Mouse (Mus musculus) gastrocnemius, postnatal 36 days (tissue): Measurements from ENCODE around the gene Slc22a4. TPM values are rescaled to one million over a fixed set of nuclear protein-coding genes. Genes with fewer than 3 reads are reported as not detected.

Experiments
- DNase-seq, 2 experiments: peaks; one replicate each; pipeline ENCODE4 v3.0.0; 2022
- intact Hi-C: fragments of 180-260 bp; cut with DNase I; formaldehyde crosslinking; loops from one replicate; pipeline ENCODE4 v1.15.1; 2025
- long read RNA-seq, 2 experiments: library from polyadenylated mRNA; stranded (forward); transcript quantifications; one replicate each; pipeline ENCODE4 v2.0.0; 2021
- total RNA-seq, 2 experiments: library from RNA; stranded (reverse); gene quantifications; 2 replicates each; pipeline ENCODE4 v1.2.3; 2021

Slc22a4 gene
- total RNA-seq = 1 to 10 TPM; 2.1 to 2.8 TPM
- long read RNA-seq, experiment 1, partial matches to known transcripts = 1 of 5 reads
- long read RNA-seq, experiment 1, other reads (novel, unspliced or antisense) = 2 of 5 reads
- long read RNA-seq, experiment 2, partial matches to known transcripts = 1 of 2 reads
- long read RNA-seq, experiment 2, other reads (novel, unspliced or antisense) = 0 of 2 reads

DNA sequence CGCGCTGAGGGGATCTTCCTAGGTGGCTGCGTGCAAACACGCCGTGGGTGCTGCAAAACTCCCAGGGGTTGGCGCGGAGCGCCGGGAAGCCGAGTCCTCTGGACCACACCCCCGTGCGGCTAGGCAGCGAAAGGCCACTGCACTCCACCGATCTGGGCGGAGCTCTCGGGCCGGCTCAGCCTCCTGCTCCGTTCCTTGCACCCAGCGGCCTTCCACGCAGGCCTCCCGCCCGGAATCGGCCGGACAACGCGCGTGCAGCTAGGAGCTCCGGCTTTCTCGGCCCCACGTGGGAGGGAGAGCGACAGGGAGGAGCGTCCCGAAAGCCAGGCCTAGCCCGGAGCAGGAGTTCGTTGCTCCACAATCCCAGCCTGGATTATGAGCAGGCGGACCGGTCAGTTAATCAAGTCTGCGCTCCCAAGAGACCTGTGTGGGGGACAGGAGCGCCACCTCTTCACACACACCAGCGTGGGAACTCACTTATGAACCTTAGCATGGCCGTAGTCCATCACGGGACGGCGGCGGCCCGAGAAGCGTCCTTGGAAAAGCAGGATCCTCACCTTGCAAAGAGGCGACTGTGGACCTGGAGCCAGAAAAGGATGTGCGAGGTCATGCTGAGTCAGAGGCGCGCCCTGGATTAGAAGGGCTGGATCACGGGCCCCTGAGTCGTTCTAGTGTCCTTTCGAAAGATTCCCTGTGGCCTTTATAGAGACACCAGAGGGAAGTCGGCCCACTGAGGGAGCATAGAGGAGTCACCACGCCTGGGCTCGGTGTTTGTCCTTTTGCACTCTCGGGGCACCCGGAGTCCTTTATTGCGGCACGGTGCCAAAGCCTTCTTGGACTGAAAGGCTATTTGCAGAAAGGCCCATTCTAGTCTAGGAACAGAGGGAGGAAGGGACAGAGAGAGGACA lies at the start of gene Slc22a4:
Slc22a4 (minus strand) TSS at position 47 of the 908 bp plus-strand sequence.
- intact Hi-C loops = no loop called here
- peak; percentile 79 for DNase-seq

DNA sequence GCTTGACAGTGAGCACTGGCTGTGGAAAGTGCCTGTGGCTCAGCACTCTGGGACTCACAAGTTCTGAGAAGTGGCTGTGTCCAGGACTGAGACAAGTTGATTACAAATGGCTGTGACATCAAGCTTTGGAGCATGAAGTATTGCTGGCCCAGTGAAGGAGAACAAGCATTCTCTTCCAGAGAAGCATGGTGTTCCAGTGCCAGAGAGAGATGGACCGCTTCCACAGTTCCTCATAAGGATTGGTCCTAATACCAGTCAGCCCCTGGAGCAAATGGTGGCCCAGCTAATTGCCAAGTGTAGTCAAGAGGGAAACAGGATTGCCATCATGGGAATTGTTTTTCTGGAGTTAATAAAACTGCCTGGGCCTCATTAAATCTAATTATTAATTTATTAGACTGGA lies 48.2 kb upstream of the Slc22a4 start:
- intact Hi-C loops = no loop called here
- no peak for DNase-seq

DNA sequence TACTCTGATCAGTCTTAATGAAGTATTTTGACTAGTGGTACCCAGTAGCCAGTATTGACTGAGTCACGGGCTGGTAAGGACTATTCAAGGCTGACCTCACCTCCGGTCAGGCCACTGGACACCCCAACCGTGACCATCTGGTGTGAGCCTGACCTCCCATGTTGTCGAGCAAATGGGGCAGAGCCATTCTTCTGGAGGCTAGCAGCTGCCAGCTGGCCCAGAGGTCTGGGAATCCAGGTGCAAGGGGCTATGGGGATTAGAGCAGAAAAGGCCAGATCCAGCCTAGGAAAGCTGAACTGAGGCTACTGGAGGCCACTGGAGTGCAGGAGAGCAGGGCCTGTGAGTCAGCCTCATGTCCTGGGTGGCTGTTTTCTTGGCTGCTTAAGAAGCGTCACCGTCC lies 47.5 kb upstream of the Slc22a4 start:
- intact Hi-C loops = no loop called here
- no peak for DNase-seq

DNA sequence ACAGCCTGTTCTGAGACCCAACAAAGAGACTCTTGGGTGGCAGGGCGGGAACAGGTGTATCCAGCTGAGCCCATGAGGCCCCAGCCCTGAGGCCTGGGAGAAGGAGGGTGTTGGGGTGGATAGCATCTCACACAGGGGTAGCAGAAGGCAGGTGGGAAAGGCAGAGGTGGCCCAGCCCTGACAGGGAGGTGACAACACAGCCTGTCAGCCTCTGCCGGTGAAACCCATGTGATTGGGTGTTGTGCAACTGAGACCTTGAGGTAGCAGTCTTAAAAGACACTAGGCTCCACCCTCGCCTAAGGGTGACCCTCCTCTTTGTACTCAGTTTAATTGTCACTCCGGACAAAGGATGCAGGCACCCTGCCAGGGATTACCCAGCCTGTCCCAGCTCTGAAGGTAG lies 45.4 kb upstream of the Slc22a4 start:
- intact Hi-C loops = no loop called here
- no peak for DNase-seq

DNA sequence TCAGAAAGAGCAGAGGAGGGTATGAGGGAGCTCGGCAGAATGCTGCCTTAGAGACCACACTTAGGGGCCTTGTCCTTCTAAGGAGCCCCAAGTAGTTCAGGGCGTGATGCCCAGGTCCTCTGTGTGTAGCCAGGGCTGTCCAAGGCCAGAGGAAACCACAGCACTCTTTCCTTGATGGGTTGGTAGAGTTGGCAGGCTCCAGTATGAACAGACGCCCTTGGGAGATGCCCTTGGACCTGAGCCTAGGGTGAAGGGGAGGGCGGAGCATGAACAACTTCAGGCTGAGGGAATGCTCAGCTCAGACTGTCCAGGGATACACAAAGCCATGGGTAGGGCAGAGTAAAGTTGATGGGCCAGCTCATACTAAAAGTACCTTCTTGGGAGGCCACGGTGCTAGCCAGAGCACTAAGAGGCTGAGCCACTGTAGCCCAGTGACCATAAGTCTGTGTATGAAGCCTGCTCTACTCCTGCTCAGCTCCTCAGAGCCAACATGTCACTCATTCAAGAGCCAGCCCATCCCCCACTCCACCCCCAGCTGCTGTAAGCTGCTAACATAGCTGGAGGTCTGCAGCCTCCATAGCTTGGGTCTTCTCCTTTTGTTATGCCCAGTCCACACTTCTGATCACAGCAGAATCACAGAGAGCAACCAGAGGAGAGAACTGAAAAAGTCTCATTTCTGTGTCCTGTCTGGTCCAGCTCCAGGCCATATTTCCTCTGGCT lies 44.0 kb upstream of the Slc22a4 start:
- intact Hi-C loops = no loop called here
- DNase-seq = peak in 1 of 2 experiments; percentile 44

DNA sequence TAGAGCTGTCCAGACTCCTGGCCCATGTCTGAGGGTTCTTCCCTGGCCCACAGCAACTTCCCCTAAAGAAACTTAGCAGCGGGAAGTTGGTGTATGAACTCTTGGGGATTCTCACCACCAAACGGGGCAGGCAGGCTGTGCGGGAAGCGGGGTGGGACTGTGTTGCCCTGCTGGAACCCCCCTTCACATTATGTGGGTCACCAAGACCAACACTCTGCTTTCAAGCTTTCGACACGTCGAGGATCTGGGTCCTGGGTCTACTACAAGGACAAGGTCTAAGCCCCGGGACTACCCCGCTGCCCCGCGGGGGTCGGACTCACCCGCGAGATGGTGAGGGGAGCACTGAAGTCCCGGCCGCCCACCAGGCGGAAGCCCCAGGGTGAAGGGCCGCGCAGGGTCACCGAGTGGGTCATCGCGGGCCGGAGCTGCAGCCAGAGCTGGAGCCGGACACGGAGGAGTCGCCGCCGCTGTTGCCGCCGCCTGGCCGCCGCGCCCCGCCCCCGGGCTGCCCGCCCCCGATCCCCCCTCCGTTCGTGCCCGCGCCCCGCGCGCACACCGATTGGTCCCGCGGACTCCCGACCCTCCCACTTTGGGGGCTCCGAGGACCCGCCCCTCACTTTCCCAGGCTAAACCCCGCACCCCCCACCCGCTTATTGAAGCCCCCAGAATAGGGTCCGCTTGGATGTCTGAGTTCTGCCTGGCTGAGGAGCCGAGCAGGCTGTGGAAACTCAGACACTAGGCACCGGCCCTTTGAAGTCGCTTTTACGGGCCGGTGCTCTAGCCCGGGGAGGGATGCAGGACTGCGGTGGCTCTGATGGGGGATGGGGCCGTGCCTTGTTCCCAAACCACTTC lies 40.9 kb upstream of the Slc22a4 start, which contains the start of gene Pdlim4:
Pdlim4 (minus strand) TSS at position 495 of the 852 bp plus-strand sequence.
- intact Hi-C loops = no loop called here
- peak in 1 of 2 experiments; percentile 46 for DNase-seq

DNA sequence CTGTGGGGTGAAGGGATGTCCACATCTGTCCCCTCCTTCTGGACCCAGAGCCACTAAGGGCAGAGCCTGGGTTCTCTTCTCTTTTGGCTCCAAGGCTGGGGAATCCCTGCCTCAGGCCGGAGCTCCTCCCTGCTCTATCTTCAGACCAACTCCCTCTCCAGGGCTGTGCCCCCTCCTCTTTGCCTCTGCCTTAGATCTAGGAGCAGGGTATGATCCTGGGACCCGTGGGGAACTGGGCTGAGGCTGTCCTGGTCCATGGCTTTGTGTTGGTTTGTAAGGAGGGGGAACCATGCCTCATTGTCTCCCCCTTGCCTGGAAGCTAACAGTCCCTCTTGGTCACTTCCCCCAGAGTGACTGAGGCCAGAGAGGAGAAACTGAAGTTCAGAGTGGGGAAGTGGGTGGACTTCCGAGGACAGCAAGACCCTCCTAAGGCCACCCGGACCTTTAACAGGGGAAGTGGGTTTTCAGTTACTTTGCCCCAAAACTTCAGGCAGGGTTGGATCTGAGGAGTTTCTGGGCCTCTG lies 40.2 kb upstream of the Slc22a4 start:
- intact Hi-C loops = no loop called here
- no peak for DNase-seq

DNA sequence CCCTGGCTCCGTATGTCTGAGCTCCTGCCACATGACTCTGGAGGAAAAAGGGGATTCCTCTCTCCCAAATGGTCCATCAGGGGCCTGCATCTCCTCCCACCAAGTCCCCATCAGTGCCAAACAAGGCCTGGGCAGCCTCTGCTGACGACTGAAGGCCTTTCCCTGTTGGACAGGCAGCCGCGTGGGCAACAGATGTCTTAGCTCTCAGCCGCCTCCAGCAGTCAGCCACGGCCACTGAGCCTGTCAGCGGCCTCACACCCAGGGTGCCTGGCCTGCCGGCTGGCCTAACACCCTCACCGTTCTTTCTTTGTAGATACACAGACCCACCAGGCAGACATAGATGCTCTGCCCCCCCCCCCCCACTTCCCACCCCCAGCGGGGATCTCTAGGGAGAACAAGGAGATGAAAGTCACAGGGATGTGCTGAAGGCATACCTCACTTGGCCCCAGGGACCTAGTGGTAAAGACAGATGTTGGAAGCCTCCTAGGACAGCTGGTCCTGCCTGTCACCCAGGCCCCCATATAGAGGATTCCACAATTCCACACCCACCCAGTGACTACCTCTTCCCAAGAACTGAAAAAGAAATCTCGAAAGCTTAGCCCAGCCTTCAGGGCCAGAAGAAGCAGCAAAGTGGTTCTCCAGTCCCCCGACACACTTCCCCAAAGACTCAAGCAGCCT lies 39.6 kb upstream of the Slc22a4 start:
- DNase-seq = no peak
- intact Hi-C loops = no loop called here

DNA sequence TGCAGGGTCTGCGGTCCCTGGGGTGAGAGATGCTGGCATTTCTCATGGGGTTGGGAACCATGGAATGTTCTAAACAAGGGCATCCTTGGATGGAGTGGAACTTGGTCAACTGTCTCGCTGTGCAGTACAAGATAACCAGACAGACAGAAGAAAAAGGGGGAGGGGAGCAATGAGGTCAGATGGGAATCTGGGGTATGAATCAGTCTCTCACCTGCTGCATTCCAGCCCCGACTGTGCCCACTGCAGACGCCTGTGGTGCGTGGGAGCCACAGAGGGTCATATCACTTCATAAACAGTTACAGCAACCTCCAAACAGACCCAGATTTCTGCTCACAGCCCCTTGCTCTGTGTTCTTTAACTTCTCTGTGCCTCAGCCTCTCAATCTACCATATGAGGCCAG lies 38.5 kb upstream of the Slc22a4 start:
- DNase-seq = no peak
- intact Hi-C loops = no loop called here

DNA sequence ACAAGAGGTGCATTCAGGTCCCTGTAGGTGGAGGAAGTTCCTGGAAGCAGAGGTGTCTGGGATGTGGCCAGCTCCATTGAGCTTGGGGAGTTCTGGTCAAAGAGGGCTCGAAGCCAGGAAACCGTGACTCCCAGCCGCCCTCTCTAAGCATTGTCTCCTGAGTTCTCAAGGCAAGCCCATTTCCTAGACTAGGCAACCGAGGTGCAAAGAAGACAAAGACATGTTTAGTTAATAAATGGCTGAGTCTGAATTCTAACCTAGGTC lies 38.0 kb upstream of the Slc22a4 start:
- DNase-seq = no peak
- intact Hi-C loops = no loop called here

DNA sequence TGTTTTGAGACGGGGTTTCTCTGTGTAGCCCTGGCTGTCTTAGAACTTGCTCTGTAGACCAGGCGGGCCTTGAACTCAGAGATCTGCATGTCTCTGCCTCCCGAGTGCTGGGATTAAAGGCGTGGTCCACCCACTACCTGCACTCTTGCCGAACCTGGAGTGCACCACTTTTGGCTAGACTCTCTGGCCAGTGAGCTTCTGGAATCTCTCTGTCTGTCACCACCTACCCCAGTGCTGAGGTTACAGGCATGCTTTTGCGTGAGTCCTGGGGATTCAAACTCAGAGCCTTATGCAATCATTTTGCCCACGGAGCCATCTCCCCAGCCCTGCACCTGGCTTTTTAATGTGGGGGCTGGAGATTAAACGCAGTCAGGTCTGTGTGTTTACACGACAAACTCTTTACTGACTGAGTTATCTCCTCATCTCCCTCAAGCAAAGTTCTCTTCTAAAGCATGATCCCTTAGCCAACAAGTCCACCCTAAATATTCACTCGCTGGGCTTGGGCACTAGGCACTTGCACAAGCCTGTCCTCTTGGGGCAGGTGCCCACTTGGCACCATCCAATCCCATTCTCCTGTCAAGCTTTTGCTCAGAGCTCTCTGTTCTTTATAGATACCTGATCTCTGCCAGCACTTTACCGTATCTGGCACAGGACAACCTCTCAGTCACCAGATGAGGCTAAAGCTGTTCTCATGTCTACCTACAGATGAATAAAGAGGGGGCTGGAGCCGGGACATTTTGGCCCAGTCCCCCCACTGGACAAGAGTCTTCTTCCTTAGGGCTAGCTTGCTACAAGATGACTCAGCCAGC lies 37.4 kb upstream of the Slc22a4 start:
- intact Hi-C loops = no loop called here
- no peak for DNase-seq

DNA sequence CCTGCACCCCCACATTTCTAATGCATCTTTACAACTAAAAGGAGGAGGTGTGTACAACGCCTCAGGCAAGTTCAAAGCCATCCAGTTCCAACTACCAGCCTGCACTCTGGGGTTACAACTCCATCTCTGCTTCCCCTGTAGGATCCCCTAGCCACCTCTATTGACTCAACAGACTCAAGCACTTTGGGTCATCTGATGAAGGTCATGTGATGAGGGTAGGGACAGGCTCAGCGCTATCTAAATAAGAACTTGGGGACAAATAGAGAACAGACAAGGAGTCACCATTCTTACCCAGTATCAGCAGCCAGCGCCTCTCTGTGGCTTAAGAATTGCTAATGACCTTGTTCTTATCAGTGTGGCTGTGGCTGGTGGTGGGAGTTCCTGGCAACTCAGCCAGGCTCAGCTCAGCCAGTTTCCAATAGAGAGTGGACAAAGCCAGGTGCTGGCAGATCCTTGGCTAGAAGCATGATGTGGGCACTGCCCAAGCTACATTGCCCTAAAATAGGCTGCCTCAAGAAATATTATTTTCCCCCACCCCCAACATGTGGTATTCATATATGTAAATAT lies 36.6 kb upstream of the Slc22a4 start:
- no peak for DNase-seq
- intact Hi-C loops = no loop called here

DNA sequence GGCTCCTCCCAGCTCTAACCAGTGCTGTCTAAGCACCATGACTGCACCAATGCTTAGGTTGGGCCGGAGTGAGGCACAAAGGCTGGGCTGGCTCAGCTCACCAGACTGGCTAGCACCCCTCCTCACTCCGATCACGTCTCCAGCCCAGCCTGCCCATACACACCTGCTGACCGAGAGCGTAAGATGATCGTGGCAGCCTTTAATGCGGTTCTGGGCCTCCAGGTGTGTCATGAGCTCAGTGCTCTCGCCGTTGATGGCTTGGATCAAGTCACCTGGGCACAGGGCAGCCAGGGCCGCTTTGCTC lies 35.5 kb upstream of the Slc22a4 start:
- intact Hi-C loops = no loop called here
- no peak for DNase-seq

DNA sequence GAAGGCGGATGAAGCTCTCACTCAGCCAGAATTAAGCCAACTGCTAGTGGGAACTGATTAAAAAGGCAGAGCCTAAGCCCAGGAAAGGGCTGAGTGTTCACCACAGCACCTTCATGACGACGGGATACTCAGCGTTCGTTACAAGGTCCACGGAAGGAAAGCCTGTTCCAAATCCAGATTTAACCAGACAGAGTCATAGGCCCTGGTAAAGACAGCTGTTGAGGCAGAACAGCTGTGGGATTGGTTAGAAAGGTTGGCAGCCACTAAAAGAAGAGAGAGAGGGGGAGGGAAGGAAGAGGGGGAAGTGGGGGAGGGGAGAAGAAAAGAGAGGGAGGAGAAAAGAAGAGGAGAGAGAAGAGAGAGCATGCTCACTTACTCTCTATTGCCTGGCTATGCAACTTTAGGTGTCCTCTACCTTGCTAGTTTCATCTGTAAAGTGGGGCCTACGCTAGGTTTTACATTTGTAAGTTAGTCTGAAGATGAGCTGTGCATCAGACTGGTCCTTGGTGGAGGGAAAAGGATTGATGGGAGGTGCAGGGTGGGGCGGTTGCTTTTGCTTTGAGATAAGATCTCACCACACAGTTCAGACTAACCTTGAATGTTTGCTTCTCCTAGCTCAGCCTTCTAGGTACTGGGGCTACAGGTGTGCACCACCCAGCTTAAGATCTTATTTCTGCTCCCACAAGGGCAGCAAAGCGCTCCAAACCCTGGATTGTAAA lies 35.0 kb upstream of the Slc22a4 start:
- intact Hi-C loops = no loop called here

DNA sequence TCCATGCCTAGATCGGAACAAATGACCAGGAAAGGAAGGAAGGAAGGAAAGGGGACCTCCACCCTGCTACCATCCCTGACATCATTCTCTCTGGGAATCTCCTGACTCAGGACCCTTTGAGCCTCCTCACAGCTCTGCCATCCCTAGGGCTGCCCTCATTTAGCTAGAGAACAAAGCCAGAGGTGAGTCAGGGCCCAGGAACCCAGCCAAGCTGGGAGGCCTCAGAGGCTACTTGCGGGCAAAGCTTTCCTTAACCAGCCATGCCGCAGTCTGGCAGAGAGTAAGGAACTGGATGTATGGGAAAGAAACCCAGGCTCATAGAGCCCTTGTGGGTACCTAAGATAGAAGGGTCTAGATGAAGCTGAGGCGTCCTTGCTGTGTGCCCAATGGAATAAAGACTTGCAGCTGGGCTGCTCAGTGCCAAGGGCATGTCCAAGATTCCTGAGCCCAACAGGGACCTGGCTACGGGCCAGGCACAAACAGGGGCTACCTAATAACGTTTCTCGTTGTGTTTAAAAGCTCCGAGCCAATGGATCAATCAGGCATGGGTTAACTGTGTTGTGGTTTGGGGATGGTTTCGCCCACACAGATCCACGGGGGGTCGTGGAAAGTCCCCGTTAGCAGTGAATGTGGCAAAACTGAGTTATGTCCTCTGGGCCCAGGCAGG lies 34.3 kb upstream of the Slc22a4 start:
- intact Hi-C loops = no loop called here
- no peak for DNase-seq

More for the DNA sequence above, 35.0 kb upstream of the Slc22a4 start:
- DNase-seq = no peak

DNA sequence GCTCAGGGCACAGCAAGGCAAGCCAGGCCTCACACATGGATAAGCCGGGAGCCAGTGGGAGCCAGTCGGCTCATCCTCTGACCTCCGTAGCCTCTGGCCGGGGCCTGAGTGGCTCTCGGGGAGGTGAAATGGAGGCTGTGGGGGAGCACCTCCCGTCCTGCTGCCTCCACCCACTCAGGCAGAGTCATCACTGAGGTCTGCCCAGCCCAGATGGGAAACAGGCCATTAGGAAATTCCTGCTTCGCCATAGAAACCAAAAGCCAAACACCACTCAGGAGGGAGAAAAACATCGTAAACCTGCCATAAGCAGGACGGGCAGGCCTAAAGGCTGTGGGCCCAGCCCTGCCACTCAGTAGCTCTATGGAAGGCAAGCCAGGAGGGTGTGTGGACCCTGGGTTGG lies 32.4 kb upstream of the Slc22a4 start:
- DNase-seq = peak; percentile 57 to 65
- intact Hi-C loops = no loop called here

DNA sequence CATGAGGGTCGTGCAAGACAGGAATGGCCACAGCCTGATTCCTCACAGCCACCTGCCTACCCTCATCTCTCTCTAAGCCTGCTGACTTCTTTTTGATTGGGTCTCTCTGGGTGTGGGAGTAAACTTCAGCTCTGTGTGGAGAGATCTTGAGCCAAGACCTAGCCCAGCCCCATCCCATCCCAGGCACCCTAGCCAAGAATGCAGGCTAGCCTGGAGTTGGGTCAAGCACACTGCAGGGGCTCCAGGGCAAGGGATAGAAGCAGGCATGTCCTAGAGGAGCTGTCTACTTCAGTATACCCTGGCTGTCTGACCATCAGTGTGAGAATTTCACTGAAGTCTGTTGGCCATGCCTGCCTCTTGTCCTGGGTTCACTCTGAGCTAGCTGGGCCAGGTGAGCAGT lies 31.6 kb upstream of the Slc22a4 start:
- intact Hi-C loops = no loop called here
- no peak for DNase-seq

DNA sequence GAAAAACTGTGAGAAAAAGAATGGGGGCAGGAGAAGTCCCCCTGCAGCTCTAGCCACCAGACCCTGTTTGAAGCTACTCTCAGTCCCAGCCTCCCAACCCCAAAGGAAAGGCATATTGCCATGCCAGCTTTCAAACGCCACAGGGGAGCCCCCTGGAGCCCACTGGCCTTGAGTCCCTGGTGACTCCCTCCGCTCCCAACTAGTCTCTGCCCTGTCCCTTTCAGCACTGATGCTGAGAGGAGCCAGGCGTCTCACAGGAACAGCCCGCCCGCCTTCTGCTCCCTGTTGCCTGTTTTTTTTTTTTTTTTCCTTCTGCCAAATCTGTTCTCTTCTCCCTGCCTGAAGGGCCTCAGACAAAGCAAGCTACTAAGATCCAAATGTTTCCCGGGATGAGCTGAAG lies 30.8 kb upstream of the Slc22a4 start:
- no peak for DNase-seq
- intact Hi-C loops = no loop called here
